Mouse (Mus musculus) C2C12 (cell line): Measurements from ENCODE around the gene Idh1. TPM values are rescaled to one million over a fixed set of nuclear protein-coding genes. Genes with fewer than 3 reads are reported as not detected.

Experiments
- H3K27me3 ChIP-seq: one replicate; pipeline ENCODE4 v1.6.1; 2011; ENCODE audit not compliant: control insufficient read depth, insufficient read depth, insufficient read length
- H3K36me3 ChIP-seq: one replicate; pipeline ENCODE4 v1.6.1; 2011; ENCODE audit not compliant: control insufficient read depth, insufficient read depth
- H3K4me3 ChIP-seq: one replicate; pipeline ENCODE4 v1.5.1; 2011; ENCODE audit warnings: mild to moderate bottlenecking, control low read depth; ENCODE audit not compliant: poor library complexity, insufficient read depth, severe bottlenecking
- H3K79me2 ChIP-seq: one replicate; pipeline ENCODE4 v1.6.1; 2011; ENCODE audit not compliant: control insufficient read depth, insufficient read depth
- H3K79me3 ChIP-seq: one replicate; pipeline ENCODE4 v1.6.1; 2011; ENCODE audit warnings: low read depth, control low read depth
- H3ac ChIP-seq: one replicate; pipeline ENCODE3; 2011; ENCODE audit warnings: low read depth; ENCODE audit not compliant: control insufficient read depth, insufficient read length
- CEBPB ChIP-seq: IDR thresholded peaks from one replicate; pipeline ENCODE4 v1.6.1; 2011; ENCODE audit warnings: low read depth, mild to moderate bottlenecking, control low read depth, moderate library complexity
- CTCF ChIP-seq: IDR thresholded peaks from one replicate; pipeline ENCODE4 v1.5.1; 2011; ENCODE audit not compliant: control insufficient read depth, insufficient read depth, insufficient read length
- FOSL1 ChIP-seq: IDR thresholded peaks from one replicate; pipeline ENCODE4 v1.8.0; 2011; ENCODE audit warnings: mild to moderate bottlenecking, low read length; ENCODE audit not compliant: poor library complexity, insufficient read depth, severe bottlenecking
- MAX ChIP-seq: IDR thresholded peaks from one replicate; pipeline ENCODE4 v1.6.1; 2011; ENCODE audit warnings: mild to moderate bottlenecking, control low read depth
- MYOD1 ChIP-seq: IDR thresholded peaks from one replicate; pipeline ENCODE4 v1.6.1; 2011; ENCODE audit warnings: low read depth; ENCODE audit not compliant: control insufficient read depth, insufficient read length
- MYOG ChIP-seq: IDR thresholded peaks from one replicate; pipeline ENCODE4 v1.6.1; 2011; ENCODE audit not compliant: control insufficient read depth, insufficient read length; ENCODE audit errors: extremely low read depth
- USF1 ChIP-seq: IDR thresholded peaks from one replicate; pipeline ENCODE4 v1.6.1; 2011; ENCODE audit warnings: low read depth, mild to moderate bottlenecking, control low read depth, moderate library complexity
- polyA plus RNA-seq: library from polyadenylated mRNA; unstranded; fragments of >200 nt; fragmentation: generic; extraction: Trizol; gene quantifications from one replicate; pipeline ENCODE4 v1.2.1, GENCODE M21; 2012; ENCODE audit warnings: missing spikeins

Idh1 gene
- polyA plus RNA-seq, 1 experiment, result 38.7 TPM

DNA sequence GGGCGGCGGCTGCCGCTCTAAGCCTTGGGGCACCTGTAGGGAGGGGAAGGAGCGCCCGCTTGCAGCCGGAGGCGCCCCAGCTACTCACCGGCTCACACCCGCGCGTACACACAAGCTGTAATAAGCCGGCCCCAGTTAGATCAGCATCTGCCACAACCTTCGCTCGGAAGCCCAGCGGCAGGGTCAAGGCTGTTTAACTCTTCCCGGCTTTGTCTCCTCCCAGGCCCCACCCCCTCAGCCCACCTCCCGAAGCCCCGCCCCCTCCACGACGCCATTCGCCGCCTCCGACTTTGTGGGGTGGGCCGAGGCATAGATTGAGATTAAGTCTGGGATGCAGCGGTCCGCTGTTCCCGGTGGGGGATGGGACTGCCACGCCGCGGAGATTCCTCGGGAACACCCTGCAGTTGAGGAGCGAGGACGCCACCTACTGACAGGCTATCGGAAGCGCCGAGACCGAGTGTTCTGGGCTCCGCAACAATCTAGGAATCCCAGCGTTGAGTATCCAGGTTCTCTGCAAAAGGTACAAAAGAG is 7.3 kb downstream of the Idh1 start:
- Histone ChIP-seq H3K79me3 (no peaks in the 10 kb centered on the region), H3K27me3 (no peaks in the 10 kb centered on the region), H3ac (peak overlapping the region; percentile 66), H3K36me3 (peaks cover 4% of the 10 kb centered on the region), H3K4me3 (peak overlapping the region; percentile 55), H3K79me2 (no peaks in the 10 kb centered on the region)
- TF ChIP-seq CEBPB (no peak), MYOG (no peak), MAX (peak; percentile 29), USF1 (no peak), CTCF (peak; percentile 84)

DNA sequence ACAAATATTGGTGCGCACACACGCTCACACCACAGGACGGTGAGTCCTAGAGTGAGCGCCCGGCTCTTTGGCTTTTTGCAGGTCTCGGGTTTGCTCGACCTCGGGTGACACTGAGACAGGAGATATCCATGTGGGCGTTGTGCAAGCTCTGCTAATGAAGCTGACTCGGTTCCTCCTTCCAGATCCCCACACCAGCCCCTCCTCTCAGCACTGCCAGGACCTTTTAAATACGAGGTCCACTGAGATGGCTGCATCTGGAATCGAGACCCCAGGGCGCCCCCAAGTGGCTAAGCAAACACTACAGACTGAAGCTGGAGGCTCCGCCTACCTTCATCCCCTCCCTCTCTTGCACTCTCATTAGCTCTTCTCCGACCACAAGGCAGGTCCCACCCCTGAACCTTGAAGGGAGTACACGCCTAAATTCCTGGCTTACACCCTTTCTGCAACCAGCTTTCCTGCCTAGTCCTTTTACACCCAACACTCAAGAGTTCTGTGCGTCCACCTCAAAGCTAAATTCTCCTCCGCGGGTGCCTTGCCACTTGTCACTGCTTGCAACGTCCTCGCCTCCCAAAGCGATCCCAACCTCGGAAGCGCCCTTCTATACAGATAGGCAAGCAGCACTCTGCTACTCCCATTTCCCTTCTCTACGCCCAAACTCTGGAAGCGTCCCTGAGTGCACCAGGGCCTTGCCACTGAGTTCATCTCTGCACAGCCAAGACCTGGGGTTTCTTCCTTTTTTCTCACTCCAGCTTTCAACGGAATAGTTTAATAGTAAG is 8.0 kb downstream of the Idh1 start:
- Histone ChIP-seq H3K4me3 (peak overlapping the region; percentile 55), H3K27me3 (no peaks in the 10 kb centered on the region), H3K79me2 (no peaks in the 10 kb centered on the region), H3K36me3 (peaks cover 4% of the 10 kb centered on the region), H3K79me3 (no peaks in the 10 kb centered on the region), H3ac (peak overlapping the region; percentile 61)
- TF ChIP-seq CTCF (peak; percentile 83), MYOD1 (no peak), USF1 (no peak), MAX (no peak), FOSL1 (no peak), MYOG (no peak), CEBPB (peak; percentile 27)

DNA sequence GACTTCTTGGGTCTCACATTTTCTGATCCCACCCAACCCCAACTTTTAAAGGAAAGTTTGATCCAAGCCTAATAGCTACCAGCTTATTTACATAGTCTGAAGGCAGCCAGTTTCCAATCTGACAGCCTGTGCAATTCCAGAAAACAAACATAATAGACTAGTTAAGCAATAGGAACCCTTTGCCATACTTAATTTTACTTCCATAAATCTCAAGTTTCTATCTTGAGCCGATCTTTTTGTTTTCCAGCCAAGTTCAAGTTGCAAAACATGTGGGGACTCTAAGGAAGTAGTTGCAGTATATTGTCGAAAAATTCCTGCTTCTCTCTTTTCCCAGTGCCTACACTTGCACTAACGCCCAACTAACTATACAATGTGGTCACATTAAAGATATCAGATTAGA is 8.8 kb downstream of the Idh1 start:
- Histone ChIP-seq H3K27me3 (no peaks in the 10 kb centered on the region), H3K79me3 (no peaks in the 10 kb centered on the region), H3ac (no peak overlapping the region), H3K79me2 (no peaks in the 10 kb centered on the region), H3K4me3 (no peak overlapping the region), H3K36me3 (peaks cover 4% of the 10 kb centered on the region)
- TF ChIP-seq MYOD1, result no peak
- no peak for TF ChIP-seq MAX
- TF ChIP-seq CEBPB, result no peak
- no peak for TF ChIP-seq MYOG
- TF ChIP-seq FOSL1, result no peak

DNA sequence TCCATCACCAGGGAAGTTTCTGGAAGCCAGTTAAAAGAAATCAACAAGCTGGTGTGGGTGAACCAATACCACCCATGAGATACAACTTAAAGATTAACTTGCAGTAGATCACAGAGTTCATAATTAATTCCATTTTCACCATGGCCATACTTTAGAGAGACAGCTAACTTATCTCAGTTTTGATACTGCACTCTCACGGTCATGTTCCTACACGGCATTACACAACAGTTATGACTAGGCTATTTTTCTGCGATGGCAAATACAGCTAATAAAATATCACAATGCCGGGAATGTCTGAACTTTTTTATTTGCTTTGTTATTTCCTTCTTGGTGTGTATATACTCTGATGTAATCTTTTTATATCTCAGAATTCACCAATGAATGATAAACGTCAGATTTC is 9.4 kb downstream of the Idh1 start:
- no peak for TF ChIP-seq CTCF
- no peak for TF ChIP-seq MYOD1
- TF ChIP-seq MYOG, result no peak
- no peak for TF ChIP-seq FOSL1
- no peak for TF ChIP-seq USF1
- no peak for TF ChIP-seq MAX
- TF ChIP-seq CEBPB, result no peak
- Histone ChIP-seq H3K79me3 (no peaks in the 10 kb centered on the region), H3K79me2 (no peaks in the 10 kb centered on the region), H3K36me3 (peaks cover 4% of the 10 kb centered on the region), H3ac (no peak overlapping the region), H3K4me3 (no peak overlapping the region), H3K27me3 (no peaks in the 10 kb centered on the region)

DNA sequence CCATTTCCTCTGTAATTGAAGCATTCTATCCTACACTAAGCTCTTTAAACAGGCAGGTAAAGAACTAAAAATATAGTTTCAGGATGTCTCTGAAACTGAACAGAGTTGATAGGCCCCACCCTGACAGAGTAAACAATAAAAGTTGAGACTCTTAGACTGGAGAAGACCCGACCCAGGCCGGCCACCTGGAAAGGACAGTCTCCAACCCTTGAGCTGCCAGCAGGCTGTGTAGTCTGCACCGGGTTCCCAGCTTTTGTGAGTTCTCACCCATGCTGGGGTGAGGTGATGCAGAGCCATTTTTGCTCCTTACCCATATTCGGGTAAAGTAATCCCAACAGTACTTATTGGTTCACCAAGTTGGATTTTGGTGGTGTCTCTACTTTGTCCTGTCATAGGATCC is 10.1 kb downstream of the Idh1 start:
- Histone ChIP-seq H3K36me3 (peaks cover 10% of the 10 kb centered on the region), H3K79me2 (no peaks in the 10 kb centered on the region), H3K4me3 (no peak overlapping the region), H3ac (no peak overlapping the region), H3K79me3 (no peaks in the 10 kb centered on the region), H3K27me3 (no peaks in the 10 kb centered on the region)
- no peak for TF ChIP-seq FOSL1
- no peak for TF ChIP-seq USF1
- TF ChIP-seq MAX, result no peak
- no peak for TF ChIP-seq MYOD1

GRCm38 (mm10) chr1:65173716-65174115 is 12.6 kb downstream of the Idh1 start:
- H3K36me3 ChIP-seq, result peaks cover 27% of the 10 kb centered on the region
- no peaks in the 10 kb centered on the region for H3K79me3 ChIP-seq
- no peak overlapping the region for H3ac ChIP-seq
- TF ChIP-seq MAX (no peak), MYOG (no peak), USF1 (no peak), MYOD1 (no peak), FOSL1 (no peak), CTCF (no peak), CEBPB (no peak)
- no peaks in the 10 kb centered on the region for H3K79me2 ChIP-seq
- H3K27me3 ChIP-seq, result no peaks in the 10 kb centered on the region
- H3K4me3 ChIP-seq, result no peak overlapping the region
